Mouse (Mus musculus) hindbrain, embryonic 15.5 days (tissue): ENCODE measurements at regions not wholly inside any gene's neighbourhood (a gene's known extent, or its start where the extent isn't known, plus 50 kb on each side); places are given as distances from the start of the nearest gene placed in this dataset.

Experiments used
- ATAC-seq: fragments of 200-750 bp; cut with Nextera tagmentation; 2 replicates; pipeline ENCODE4 v1.8.0; 2017; ENCODE audit warnings: low read depth, moderate number of reproducible peaks, moderate TSS enrichment; ENCODE audit not compliant: low FRiP score
- H3K27ac ChIP-seq: fragments of 300-500 bp; sonication (generic); replicated peaks from 2 replicates; pipeline ENCODE4 v1.5.1; 2015; ENCODE audit warnings: mild to moderate bottlenecking, inconsistent platforms
- H3K27me3 ChIP-seq: fragments of 300-500 bp; sonication (generic); 2 replicates; pipeline ENCODE4 v1.6.1; 2015; ENCODE audit warnings: control low read depth, inconsistent platforms
- H3K36me3 ChIP-seq: fragments of 300-500 bp; sonication (generic); 2 replicates; pipeline ENCODE4 v1.6.1; 2015; ENCODE audit warnings: control low read depth, inconsistent platforms
- H3K4me1 ChIP-seq: fragments of 300-500 bp; sonication (generic); replicated peaks from 2 replicates; pipeline ENCODE4 v1.6.1; 2015; ENCODE audit warnings: control low read depth, inconsistent platforms
- H3K4me2 ChIP-seq: fragments of 300-500 bp; sonication (generic); 2 replicates; pipeline ENCODE4 v1.6.1; 2015; ENCODE audit warnings: moderate library complexity, mild to moderate bottlenecking, inconsistent platforms
- H3K4me3 ChIP-seq: fragments of 300-500 bp; sonication (generic); 2 replicates; pipeline ENCODE4 v1.5.1; 2015; ENCODE audit warnings: mild to moderate bottlenecking, inconsistent platforms
- H3K9ac ChIP-seq: fragments of 300-500 bp; sonication (generic); 2 replicates; pipeline ENCODE4 v1.6.1; 2015; ENCODE audit warnings: inconsistent platforms
- H3K9me3 ChIP-seq: fragments of 300-500 bp; sonication (generic); 2 replicates; pipeline ENCODE4 v1.6.1; 2016; ENCODE audit warnings: control low read depth, inconsistent platforms
- WGBS: fragments of 180-500 bp; shearing (Covaris S2); methylation state at CpG from one replicate; pipeline ENCODE4 v1.1.7; 2015; 5-methylcytosine and 5-hydroxymethylcytosine counted together

DNA sequence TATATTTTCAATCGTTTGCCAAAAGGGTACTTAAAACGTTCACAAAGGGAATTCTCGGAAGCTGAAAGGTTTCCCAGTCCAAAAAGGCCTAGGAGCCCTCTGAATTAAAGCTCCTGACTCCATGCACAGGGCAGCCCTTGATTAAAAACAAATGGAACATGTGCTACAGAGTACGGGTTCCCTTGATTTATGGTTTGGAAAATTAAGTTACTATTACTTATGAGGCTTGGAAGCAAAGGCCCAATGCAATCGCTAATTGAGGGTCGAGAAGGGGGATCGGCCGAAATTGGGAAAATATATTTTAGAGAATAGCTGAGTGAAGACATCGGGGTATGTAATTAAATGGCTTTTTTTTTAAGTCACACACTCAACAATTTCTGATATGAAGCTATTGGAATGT, 219.0 kb upstream of the Sox9 start:
- no peak for ATAC-seq

DNA sequence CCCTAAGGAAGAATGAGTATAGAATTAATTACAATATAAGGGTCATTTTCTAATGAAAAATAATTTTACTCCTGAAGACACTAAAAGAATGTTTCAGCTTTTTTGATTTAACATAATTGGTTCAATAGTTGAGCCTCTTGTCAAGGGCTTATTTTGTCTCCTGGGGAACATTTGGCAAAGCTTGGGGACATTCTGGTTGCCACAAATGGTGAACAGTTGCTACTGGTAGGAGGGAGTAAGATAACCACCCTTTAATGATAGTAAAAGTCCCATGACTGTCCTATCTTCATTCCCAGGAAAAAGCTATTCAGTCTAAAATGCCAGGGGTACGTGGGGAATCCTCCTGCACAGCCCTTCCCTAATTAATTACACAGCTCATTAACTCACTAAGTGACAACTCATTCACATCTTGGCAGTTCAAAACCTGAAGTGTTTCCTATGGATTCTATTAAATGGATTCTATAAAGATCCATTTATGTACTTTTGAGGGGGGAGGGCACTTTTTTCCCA, 217.3 kb upstream of the Sox9 start:
- H3K4me1 ChIP-seq, result no peaks in the 10 kb centered on the region
- whole genome bisulfite sequencing, result 3% methylated on average over 1 of the region's 1 CpGs
- no peak for ATAC-seq
- no peaks in the 10 kb centered on the region for H3K9me3 ChIP-seq
- H3K4me3 ChIP-seq, result no peak overlapping the region
- H3K36me3 ChIP-seq, result no peaks in the 10 kb centered on the region
- H3K27me3 ChIP-seq, result no peaks in the 10 kb centered on the region
- H3K4me2 ChIP-seq, result no peak overlapping the region
- H3K9ac ChIP-seq, result no peak overlapping the region
- H3K27ac ChIP-seq, result no peak overlapping the region

More for the DNA sequence above, 219.0 kb upstream of the Sox9 start:
- H3K9ac ChIP-seq, result no peak overlapping the region
- no peak overlapping the region for H3K4me3 ChIP-seq
- no peak overlapping the region for H3K27ac ChIP-seq
- H3K4me2 ChIP-seq, result no peak overlapping the region
- H3K4me1 ChIP-seq, result no peaks in the 10 kb centered on the region
- no peaks in the 10 kb centered on the region for H3K9me3 ChIP-seq
- no peaks in the 10 kb centered on the region for H3K36me3 ChIP-seq
- 88% methylated on average over 9 of the region's 9 CpGs for WGBS
- no peaks in the 10 kb centered on the region for H3K27me3 ChIP-seq

DNA sequence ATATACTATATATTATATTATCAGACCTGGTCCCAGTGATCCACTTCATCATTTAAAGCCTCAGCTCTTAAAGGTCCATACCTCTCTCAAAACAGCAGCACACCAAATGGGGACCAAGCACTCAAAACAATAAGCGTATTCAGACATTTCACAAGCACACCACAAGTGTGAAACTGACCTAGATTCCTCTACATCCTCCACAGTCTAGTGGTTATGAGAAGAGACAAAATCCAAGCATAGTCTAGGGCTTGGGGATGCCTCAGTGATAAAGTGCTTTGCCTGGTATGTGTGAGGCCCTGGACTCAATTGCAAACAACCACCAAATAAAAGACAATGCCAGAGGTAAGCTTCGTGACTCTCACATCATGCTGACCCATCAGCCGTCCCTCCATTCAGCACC, 216.0 kb upstream of the Sox9 start:
- H3K4me1 ChIP-seq, result no peaks in the 10 kb centered on the region
- no peak for ATAC-seq
- no peaks in the 10 kb centered on the region for H3K9me3 ChIP-seq
- no peak overlapping the region for H3K9ac ChIP-seq
- no peak overlapping the region for H3K4me3 ChIP-seq
- H3K27ac ChIP-seq, result no peak overlapping the region
- no peaks in the 10 kb centered on the region for H3K27me3 ChIP-seq
- H3K4me2 ChIP-seq, result no peak overlapping the region
- no peaks in the 10 kb centered on the region for H3K36me3 ChIP-seq
- WGBS, result 88% methylated on average over 3 of the region's 3 CpGs

DNA sequence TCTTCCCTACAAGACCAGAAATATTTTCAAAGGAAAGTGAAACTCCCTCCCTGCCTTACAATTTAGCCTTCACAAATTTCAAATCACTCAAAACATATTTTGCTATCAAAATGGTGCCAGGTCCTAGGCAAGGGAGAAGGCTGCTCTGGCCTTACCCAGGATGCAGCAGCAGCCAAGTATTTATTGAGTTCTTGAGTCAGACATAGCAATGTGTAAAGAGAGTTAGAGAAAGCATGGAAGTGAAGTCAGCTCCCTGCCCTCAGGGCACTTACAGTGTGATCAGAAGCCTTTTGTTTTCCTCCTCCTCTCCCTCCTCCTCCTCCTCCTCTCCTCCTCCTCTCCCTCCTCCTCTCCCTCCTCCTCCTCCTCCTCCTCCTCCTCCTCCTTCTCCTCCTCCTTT, 194.6 kb upstream of the Sox9 start:
- Histone ChIP-seq H3K4me1 (peaks cover under 1% of the 10 kb centered on the region; the same call in 1 of the 2 replicates), H3K36me3 (no peaks in the 10 kb centered on the region), H3K9ac (no peak overlapping the region), H3K27me3 (no peaks in the 10 kb centered on the region), H3K4me3 (no peak overlapping the region), H3K4me2 (no peak overlapping the region), H3K9me3 (no peaks in the 10 kb centered on the region), H3K27ac (no peak overlapping the region)
- ATAC-seq, result no peak

DNA sequence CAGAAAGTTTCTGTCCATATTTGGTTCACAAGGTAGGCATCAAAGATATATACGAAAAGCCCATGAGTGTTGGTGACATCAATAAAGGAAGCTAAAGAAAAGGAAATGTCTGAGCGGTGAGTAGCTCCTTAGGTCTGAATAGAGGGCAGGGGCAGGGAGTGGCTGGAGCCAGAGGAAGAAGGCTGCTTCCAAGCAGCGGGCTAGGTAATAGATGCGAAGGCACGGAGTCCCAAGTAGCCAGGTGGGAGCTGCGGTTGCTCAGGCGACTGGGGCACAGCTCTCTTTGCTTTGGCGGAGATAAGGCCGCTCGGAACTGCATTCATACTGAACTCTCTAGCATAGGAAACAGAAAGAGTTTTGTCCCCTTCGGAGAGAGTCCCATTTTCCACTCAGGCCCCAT, 193.9 kb upstream of the Sox9 start:
- 60% methylated on average over 11 of the region's 11 CpGs for WGBS
- no peak overlapping the region for H3K27ac ChIP-seq
- ATAC-seq, result no peak
- no peaks in the 10 kb centered on the region for H3K36me3 ChIP-seq
- no peak overlapping the region for H3K4me2 ChIP-seq
- peaks cover 7% of the 10 kb centered on the region for H3K4me1 ChIP-seq
- no peaks in the 10 kb centered on the region for H3K27me3 ChIP-seq
- no peaks in the 10 kb centered on the region for H3K9me3 ChIP-seq
- H3K4me3 ChIP-seq, result no peak overlapping the region
- H3K9ac ChIP-seq, result no peak overlapping the region

DNA sequence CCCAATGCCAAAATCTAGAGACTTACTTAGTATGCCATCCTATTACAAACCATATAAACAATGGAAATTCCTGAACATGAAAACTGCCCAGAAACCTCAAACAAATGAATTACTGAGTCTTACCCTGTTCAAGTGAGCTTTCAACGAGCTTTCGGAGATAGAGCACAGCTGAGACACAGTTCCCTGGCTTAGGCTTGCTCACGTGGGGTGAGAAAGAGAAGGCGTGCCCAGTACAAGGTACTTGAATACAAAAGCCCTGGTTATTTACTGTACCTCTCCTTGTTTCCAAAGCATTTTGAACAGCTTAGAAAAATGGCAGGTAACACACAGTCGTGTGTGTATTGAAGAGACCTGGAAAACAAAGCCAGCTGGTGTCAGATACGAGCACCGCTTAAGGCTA, 191.8 kb upstream of the Sox9 start:
- H3K4me2 ChIP-seq, result no peak overlapping the region
- H3K36me3 ChIP-seq, result no peaks in the 10 kb centered on the region
- 93% methylated on average over 7 of the region's 7 CpGs for WGBS
- peaks cover 7% of the 10 kb centered on the region for H3K4me1 ChIP-seq
- ATAC-seq, result no peak
- H3K9ac ChIP-seq, result no peak overlapping the region
- no peak overlapping the region for H3K4me3 ChIP-seq
- H3K9me3 ChIP-seq, result no peaks in the 10 kb centered on the region
- no peaks in the 10 kb centered on the region for H3K27me3 ChIP-seq
- H3K27ac ChIP-seq, result no peak overlapping the region

DNA sequence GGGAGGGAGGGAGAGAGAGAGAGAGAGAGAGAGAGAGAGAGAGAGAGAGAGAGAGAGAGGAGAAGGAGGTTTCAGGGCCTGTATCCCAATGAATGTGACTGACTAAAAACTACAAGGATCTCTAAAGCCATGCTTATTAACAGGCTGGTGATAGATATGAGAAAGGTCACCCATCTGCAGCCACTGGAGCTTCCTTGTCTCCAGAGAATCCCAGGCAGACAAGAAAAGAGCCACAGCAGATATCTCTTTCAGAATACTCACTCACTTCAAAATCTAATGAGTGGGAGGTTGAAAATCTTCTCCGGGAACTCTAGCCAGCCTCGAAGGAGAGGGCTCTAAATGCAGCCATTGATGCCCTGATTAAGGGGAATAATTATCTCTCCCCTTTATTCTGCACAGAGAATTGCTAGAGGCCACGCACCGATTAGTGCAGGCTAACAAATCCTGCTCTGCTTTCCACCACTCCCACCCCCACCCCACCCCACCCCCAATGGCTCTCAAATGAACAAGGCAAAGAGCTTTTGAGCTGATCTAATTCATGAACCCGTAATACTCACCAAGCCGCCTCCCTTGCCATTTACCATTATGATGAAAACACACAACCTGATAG, 189.5 kb upstream of the Sox9 start:
- Histone ChIP-seq H3K4me3 (no peak overlapping the region), H3K4me2 (no peak overlapping the region), H3K4me1 (peaks cover 7% of the 10 kb centered on the region), H3K9ac (no peak overlapping the region), H3K27me3 (no peaks in the 10 kb centered on the region), H3K9me3 (no peaks in the 10 kb centered on the region), H3K36me3 (no peaks in the 10 kb centered on the region), H3K27ac (no peak overlapping the region)
- no peak for ATAC-seq
- WGBS, result 15% methylated on average over 6 of the region's 6 CpGs

DNA sequence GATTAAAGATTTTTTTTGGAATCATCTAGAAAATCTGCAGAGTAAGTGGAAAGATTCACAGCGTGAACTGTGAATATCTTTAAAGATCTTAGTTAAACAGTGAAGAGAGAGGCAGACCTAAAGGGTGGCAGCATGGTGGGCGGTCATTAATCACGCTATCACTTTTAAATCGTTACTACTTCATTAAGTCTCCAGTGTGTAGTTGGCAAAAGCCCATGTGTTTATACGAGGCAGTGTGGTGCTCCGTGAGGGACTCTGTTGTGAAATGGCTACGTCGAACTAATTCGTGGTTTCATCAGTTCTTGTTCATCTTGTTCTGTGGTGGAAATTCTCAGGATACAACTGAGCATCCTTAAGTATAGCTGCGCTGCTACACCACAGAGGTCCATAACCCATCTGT, 188.2 kb upstream of the Sox9 start:
- Histone ChIP-seq H3K9ac (no peak overlapping the region), H3K27me3 (no peaks in the 10 kb centered on the region), H3K9me3 (no peaks in the 10 kb centered on the region), H3K4me2 (no peak overlapping the region), H3K4me1 (peaks cover 7% of the 10 kb centered on the region), H3K4me3 (no peak overlapping the region), H3K27ac (no peak overlapping the region), H3K36me3 (no peaks in the 10 kb centered on the region)
- no peak for ATAC-seq
- 58% methylated on average over 10 of the region's 10 CpGs for WGBS

DNA sequence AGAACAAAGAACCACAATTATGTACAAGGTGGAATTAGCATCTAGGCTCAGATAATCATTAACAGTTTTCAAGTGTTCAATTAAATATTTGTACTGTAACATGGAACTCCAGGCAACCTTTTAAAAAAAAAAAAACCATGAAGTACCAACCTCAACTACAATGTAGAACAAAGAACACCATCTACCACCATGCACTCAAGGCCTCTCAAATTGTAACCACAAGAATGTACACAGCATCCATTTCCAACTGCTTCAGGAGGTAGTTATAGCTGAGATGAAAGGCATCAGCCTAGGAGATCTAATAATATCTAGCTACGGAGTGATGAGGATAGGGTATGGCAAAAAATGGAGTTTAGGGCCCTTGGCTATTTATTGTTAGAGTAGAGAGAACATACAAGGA, 174.7 kb upstream of the Sox9 start:
- Histone ChIP-seq H3K4me1 (no peaks in the 10 kb centered on the region), H3K36me3 (no peaks in the 10 kb centered on the region), H3K27me3 (no peaks in the 10 kb centered on the region), H3K27ac (no peak overlapping the region), H3K9ac (no peak overlapping the region), H3K9me3 (no peaks in the 10 kb centered on the region), H3K4me3 (no peak overlapping the region), H3K4me2 (no peak overlapping the region)
- ATAC-seq, result no peak
- WGBS, result 89% methylated on average over 1 of the region's 1 CpGs

DNA sequence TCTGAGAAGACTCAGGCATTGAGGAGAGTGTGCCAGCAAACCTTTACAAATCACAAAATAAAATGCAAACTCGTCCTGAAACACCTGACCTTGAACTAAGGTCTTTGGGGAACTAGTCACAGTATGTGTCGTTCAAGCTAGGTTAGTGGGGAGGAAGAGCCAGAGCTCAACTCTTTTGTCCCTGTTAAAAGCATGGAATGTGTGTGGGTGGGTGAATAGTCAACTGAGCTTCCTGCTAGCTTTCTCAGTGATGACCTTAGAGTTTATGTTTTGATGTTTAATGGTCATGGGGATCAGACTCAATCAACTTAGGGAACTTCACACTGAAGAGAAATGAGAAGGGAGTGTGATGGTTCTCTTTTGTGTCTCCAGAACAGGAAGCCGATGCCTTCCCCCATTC, 172.7 kb upstream of the Sox9 start:
- no peak overlapping the region for H3K27ac ChIP-seq
- H3K9ac ChIP-seq, result no peak overlapping the region
- WGBS, result 63% methylated on average over 3 of the region's 3 CpGs
- no peaks in the 10 kb centered on the region for H3K36me3 ChIP-seq
- no peaks in the 10 kb centered on the region for H3K27me3 ChIP-seq
- H3K4me2 ChIP-seq, result no peak overlapping the region
- ATAC-seq, result no peak
- H3K4me3 ChIP-seq, result no peak overlapping the region
- no peaks in the 10 kb centered on the region for H3K9me3 ChIP-seq
- no peaks in the 10 kb centered on the region for H3K4me1 ChIP-seq

DNA sequence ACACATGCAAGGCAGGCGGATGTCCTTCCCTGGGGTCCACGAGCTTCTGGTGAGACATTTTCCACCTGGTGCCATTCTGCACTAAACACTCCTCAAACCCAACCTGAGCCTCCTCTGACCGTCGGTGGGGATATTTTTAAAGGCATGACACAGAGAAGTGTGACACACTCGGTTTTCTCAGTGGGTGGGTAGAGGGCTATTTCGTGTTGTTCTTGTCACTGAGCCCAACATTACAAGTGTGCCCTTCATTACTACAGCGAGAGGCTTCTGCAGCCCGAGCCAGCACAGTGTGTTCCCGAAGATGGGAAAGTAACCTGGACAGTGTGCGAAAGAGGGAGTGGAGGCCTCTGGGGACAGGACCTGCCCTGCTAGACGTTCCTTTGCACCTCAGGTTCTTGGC, 171.0 kb upstream of the Sox9 start:
- Histone ChIP-seq H3K9me3 (no peaks in the 10 kb centered on the region), H3K4me2 (no peak overlapping the region), H3K4me1 (no peaks in the 10 kb centered on the region), H3K9ac (no peak overlapping the region), H3K36me3 (no peaks in the 10 kb centered on the region), H3K27me3 (no peaks in the 10 kb centered on the region), H3K4me3 (no peak overlapping the region), H3K27ac (no peak overlapping the region)
- no peak for ATAC-seq
- 82% methylated on average over 11 of the region's 11 CpGs for WGBS

DNA sequence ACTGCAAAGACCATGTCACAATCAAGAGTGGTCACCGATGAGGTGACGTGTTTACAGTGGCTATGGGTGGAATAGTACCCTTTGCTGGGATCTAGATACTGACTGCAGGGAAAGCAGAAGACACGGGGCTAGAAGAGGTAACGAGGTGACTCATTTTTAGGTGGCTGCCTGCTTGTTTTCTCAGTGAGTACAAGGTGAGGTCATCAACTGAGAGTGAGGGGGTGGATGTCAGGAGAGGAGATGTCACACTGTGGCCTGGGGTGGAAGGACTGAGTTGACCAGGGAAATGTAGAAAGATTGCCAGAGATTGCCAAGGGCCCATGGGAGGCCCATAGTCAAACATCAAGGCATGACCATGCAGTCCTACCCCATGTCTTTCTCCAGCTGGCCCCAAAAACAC, 166.4 kb upstream of the Sox9 start:
- H3K4me2 ChIP-seq, result no peak overlapping the region
- no peaks in the 10 kb centered on the region for H3K36me3 ChIP-seq
- H3K27ac ChIP-seq, result no peak overlapping the region
- no peak overlapping the region for H3K9ac ChIP-seq
- 96% methylated on average over 4 of the region's 4 CpGs for WGBS
- no peaks in the 10 kb centered on the region for H3K9me3 ChIP-seq
- no peaks in the 10 kb centered on the region for H3K27me3 ChIP-seq
- no peak for ATAC-seq
- no peaks in the 10 kb centered on the region for H3K4me1 ChIP-seq
- no peak overlapping the region for H3K4me3 ChIP-seq

DNA sequence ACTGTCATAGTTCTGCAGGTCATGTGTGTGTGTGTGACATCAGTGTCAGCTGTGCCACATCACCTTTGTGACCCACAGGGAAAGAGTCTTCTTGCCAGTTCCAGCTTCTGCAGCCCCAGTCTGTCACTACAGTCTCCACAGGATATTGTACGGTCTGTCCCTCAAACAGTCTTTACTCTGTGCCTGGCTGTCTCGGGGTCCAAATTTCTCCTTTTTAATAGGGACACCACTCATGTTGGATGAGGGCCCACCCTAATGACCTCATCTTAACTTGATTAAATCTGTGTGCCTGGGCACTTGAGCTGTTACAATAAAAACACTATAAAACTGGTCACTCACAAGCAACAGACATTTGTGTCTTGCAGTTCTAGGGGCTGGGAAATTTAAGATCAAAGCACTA, 165.1 kb upstream of the Sox9 start:
- no peaks in the 10 kb centered on the region for H3K36me3 ChIP-seq
- H3K9ac ChIP-seq, result no peak overlapping the region
- no peaks in the 10 kb centered on the region for H3K27me3 ChIP-seq
- H3K4me1 ChIP-seq, result peaks cover 6% of the 10 kb centered on the region
- no peaks in the 10 kb centered on the region for H3K9me3 ChIP-seq
- no peak overlapping the region for H3K4me3 ChIP-seq
- no peak for ATAC-seq
- H3K27ac ChIP-seq, result no peak overlapping the region
- WGBS, result 83% methylated on average over 2 of the region's 2 CpGs
- H3K4me2 ChIP-seq, result no peak overlapping the region
